Mouse (Mus musculus): ENCODE results near the gene Col5a1.

Gene Col5a1

GRCm38 (mm10) chr2:28067821-28068536 lies 181.8 kb downstream of the Col5a1 start:
- DNase-seq (ENCODE audit: inconsistent age in 2 of 2, low spot score in 1 of 2) = no peak

- DNase-seq (ENCODE audit: inconsistent age in 2 of 2, low spot score in 1 of 2) = no peak
These were observed 182.3 kb downstream of the Col5a1 start for GRCm38 (mm10) chr2:28068537-28068878.

GRCm38 (mm10) chr2:28075616-28076187 lies 189.5 kb downstream of the Col5a1 start:
- no peak for DNase-seq (ENCODE audit: inconsistent age in 2 of 2, low spot score in 1 of 2)

- no peak for DNase-seq (ENCODE audit: inconsistent age in 2 of 2, low spot score in 1 of 2)
These were observed 198.5 kb downstream of the Col5a1 start, which contains the start of gene Fcnb for GRCm38 (mm10) chr2:28084768-28085167. Fcnb (minus strand) TSS chr2:28084885.

GRCm38 (mm10) chr2:28086112-28086511 lies 199.9 kb downstream of the Col5a1 start:
- no peak for DNase-seq (ENCODE audit: inconsistent age in 2 of 2, low spot score in 1 of 2)

GRCm38 (mm10) chr2:28089095-28089494 lies 202.9 kb downstream of the Col5a1 start:
- no peak for DNase-seq (ENCODE audit: inconsistent age in 2 of 2, low spot score in 1 of 2)
